Mouse (Mus musculus): ENCODE results near the gene Slc29a1. TPM values are rescaled to one million over a fixed set of nuclear protein-coding genes. Genes with fewer than 3 reads are reported as not detected.
A peak's percentile ranks its signal among the peaks of the same experiment; 100 is the strongest.

Slc29a1 gene
- total RNA-seq, 2 experiments from 2014 or later = 21.7 to 28.0 TPM

- DNase-seq (ENCODE audit: low spot score in 2 of 2) = no peak
Measured at GRCm38 (mm10) chr17:45591701-45592605, 7.5 kb downstream of the Slc29a1 start.

GRCm38 (mm10) chr17:45590410-45590809 lies 9.0 kb downstream of the Slc29a1 start:
- no peak for DNase-seq (ENCODE audit: low spot score in 2 of 2)

GRCm38 (mm10) chr17:45589844-45590243 lies 9.6 kb downstream of the Slc29a1 start:
- no peak for DNase-seq (ENCODE audit: low spot score in 2 of 2)

GRCm38 (mm10) chr17:45589236-45589635 lies 10.2 kb downstream of the Slc29a1 start:
- no peak for DNase-seq (ENCODE audit: low spot score in 2 of 2)

- DNase-seq (ENCODE audit: low spot score in 2 of 2) = no peak
Measured at GRCm38 (mm10) chr17:45588370-45588769, 11.0 kb downstream of the Slc29a1 start.

- no peak for DNase-seq (ENCODE audit: low spot score in 2 of 2)
Measured at GRCm38 (mm10) chr17:45586449-45586837, 13.0 kb downstream of the Slc29a1 start.

GRCm38 (mm10) chr17:45585725-45586448 lies 13.5 kb downstream of the Slc29a1 start:
- DNase-seq (ENCODE audit: low spot score in 2 of 2) = no peak

GRCm38 (mm10) chr17:45584939-45585678 lies 14.3 kb downstream of the Slc29a1 start:
- DNase-seq (ENCODE audit: low spot score in 2 of 2) = peak; percentile 66 to 73

GRCm38 (mm10) chr17:45584096-45584896 lies 15.1 kb downstream of the Slc29a1 start:
- peak; percentile 46 to 61 for DNase-seq (ENCODE audit: low spot score in 2 of 2)

- DNase-seq (ENCODE audit: low spot score in 2 of 2) = no peak
Measured at GRCm38 (mm10) chr17:45582715-45583355, 16.6 kb downstream of the Slc29a1 start.

- no peak for DNase-seq (ENCODE audit: low spot score in 2 of 2)
Measured at GRCm38 (mm10) chr17:45582188-45582587, 17.2 kb downstream of the Slc29a1 start.

GRCm38 (mm10) chr17:45581567-45581983 lies 17.8 kb downstream of the Slc29a1 start:
- DNase-seq (ENCODE audit: low spot score in 2 of 2) = peak; percentile 60 to 64

- DNase-seq (ENCODE audit: low spot score in 2 of 2) = no peak
Measured at GRCm38 (mm10) chr17:45580958-45581477, 18.4 kb downstream of the Slc29a1 start.

- no peak for DNase-seq (ENCODE audit: low spot score in 2 of 2)
Measured at GRCm38 (mm10) chr17:45579554-45579953, 19.9 kb downstream of the Slc29a1 start.

GRCm38 (mm10) chr17:45578843-45579242 lies 20.6 kb downstream of the Slc29a1 start:
- no peak for DNase-seq (ENCODE audit: low spot score in 2 of 2)

GRCm38 (mm10) chr17:45578242-45578641 lies 21.2 kb downstream of the Slc29a1 start:
- DNase-seq (ENCODE audit: low spot score in 2 of 2) = no peak

- DNase-seq (ENCODE audit: low spot score in 2 of 2) = no peak
Measured at GRCm38 (mm10) chr17:45575123-45575897, 24.1 kb downstream of the Slc29a1 start.

- DNase-seq (ENCODE audit: low spot score in 2 of 2) = peak; percentile 76 to 85
Measured at GRCm38 (mm10) chr17:45574129-45574761, 25.2 kb downstream of the Slc29a1 start.

- peak; percentile 94 to 96 for DNase-seq (ENCODE audit: low spot score in 2 of 2)
Measured at GRCm38 (mm10) chr17:45573780-45574123, 25.7 kb downstream of the Slc29a1 start.
